Mouse (Mus musculus) heart, embryonic 13.5 days (tissue): Measurements from ENCODE around the gene Lekr1. TPM values are rescaled to one million over a fixed set of nuclear protein-coding genes. Genes with fewer than 3 reads are reported as not detected.

ENCODE experiments used
- ATAC-seq: fragments of 200-750 bp; cut with Nextera tagmentation; 2 replicates; pipeline ENCODE4 v1.8.0; 2017; ENCODE audit warnings: moderate TSS enrichment; ENCODE audit not compliant: insufficient number of reproducible peaks, low FRiP score, low TSS enrichment; ENCODE audit errors: extremely low read depth
- H3K27ac ChIP-seq: fragments of 300-500 bp; sonication (generic); replicated peaks from 2 replicates; pipeline ENCODE4 v1.5.1; 2015; ENCODE audit warnings: moderate library complexity, mild to moderate bottlenecking, inconsistent platforms
- H3K27me3 ChIP-seq: fragments of 300-500 bp; sonication (generic); replicated peaks from 2 replicates; pipeline ENCODE4 v1.6.1; 2015; ENCODE audit warnings: mild to moderate bottlenecking, inconsistent platforms
- H3K36me3 ChIP-seq: fragments of 300-500 bp; sonication (generic); 2 replicates; pipeline ENCODE4 v1.6.1; 2015; ENCODE audit warnings: mild to moderate bottlenecking, inconsistent platforms
- H3K4me1 ChIP-seq: fragments of 300-500 bp; sonication (generic); 2 replicates; pipeline ENCODE4 v1.6.1; 2015; ENCODE audit warnings: inconsistent platforms
- H3K4me2 ChIP-seq: fragments of 300-500 bp; sonication (generic); 2 replicates; pipeline ENCODE4 v1.6.1; 2015; ENCODE audit warnings: inconsistent platforms, mild to moderate bottlenecking, moderate library complexity
- H3K4me3 ChIP-seq: fragments of 300-500 bp; sonication (generic); 2 replicates; pipeline ENCODE4 v1.5.1; 2015; ENCODE audit warnings: moderate library complexity, mild to moderate bottlenecking, inconsistent platforms
- H3K9ac ChIP-seq: fragments of 300-500 bp; sonication (generic); 2 replicates; pipeline ENCODE4 v1.6.1; 2015; ENCODE audit warnings: inconsistent platforms, mild to moderate bottlenecking, moderate library complexity
- H3K9me3 ChIP-seq: fragments of 300-500 bp; sonication (generic); 2 replicates; pipeline ENCODE4 v1.6.1; 2016; ENCODE audit warnings: inconsistent platforms
- WGBS: fragments of 180-500 bp; shearing (Covaris S2); methylation state at CpG from one replicate; pipeline ENCODE4 v1.1.7; 2015; ENCODE audit warnings: mixed read lengths; 5-methylcytosine and 5-hydroxymethylcytosine counted together
- polyA plus RNA-seq: library from polyadenylated mRNA; unstranded; fragments of >200 nt; fragmentation: Nextera tagmentation; extraction: Ambion mirVana; gene quantifications from 2 replicates; pipeline ENCODE4 v1.2.1, GENCODE M21; 2015

Lekr1 gene
- polyA plus RNA-seq, 1 experiment from 2014 or later: 6.6 TPM

GRCm38 (mm10) chr3:65690850-65691249, 24.8 kb downstream of the Lekr1 start:
- Histone ChIP-seq H3K9ac (no peak overlapping the region), H3K4me2 (no peak overlapping the region), H3K36me3 (no peaks in the 10 kb centered on the region), H3K27ac (no peak overlapping the region), H3K27me3 (no peaks in the 10 kb centered on the region), H3K9me3 (no peaks in the 10 kb centered on the region), H3K4me3 (no peak overlapping the region), H3K4me1 (peaks cover 7% of the 10 kb centered on the region)
- WGBS: 89% methylated on average over 2 of the region's 2 CpGs
- ATAC-seq: no peak

DNA sequence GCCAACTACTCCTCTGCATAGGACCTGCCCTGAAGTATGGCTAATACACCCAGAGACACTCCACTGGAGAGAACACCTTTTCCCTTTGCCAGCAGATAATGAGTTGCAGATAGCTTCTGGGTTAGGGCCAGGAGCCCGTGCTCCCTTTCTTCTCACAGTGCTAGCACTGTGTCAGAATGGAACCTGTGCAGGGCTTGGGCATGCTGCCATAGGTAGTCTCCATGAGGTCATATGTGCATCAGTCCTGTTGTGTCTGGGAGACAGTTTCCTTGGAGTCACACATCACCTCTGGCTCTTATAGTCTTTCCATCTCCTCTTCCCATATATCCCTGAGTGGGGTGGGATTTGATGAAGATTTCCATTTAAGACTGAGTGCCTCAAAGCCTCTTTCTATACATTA, 33.7 kb downstream of the Lekr1 start:
- Histone ChIP-seq H3K36me3 (no peaks in the 10 kb centered on the region), H3K27me3 (no peaks in the 10 kb centered on the region), H3K9me3 (no peaks in the 10 kb centered on the region), H3K4me1 (no peaks in the 10 kb centered on the region), H3K4me2 (no peak overlapping the region), H3K4me3 (no peak overlapping the region), H3K9ac (no peak overlapping the region), H3K27ac (no peak overlapping the region)
- no peak for ATAC-seq
- 62% methylated on average over 1 of the region's 1 CpGs for WGBS

DNA sequence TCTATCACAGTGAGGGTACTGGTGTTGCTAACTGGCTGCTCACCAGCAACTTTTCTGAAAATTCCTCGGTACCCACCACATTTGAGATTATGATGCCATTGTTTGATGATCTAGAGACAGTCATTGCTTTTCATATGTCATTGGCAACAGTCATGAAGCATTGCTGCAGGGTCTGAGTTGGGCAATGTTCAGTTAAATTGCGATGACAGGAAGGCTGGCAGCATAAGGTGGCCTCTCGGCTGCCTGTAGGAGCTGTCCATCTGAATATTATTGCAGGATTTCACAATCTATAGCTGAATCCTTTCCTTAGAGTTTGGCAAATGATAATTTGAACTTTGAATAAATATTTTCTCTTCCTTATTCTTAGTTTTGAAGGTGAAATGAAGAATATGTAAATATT, 48.3 kb downstream of the Lekr1 start:
- no peaks in the 10 kb centered on the region for H3K4me1 ChIP-seq
- no peak overlapping the region for H3K9ac ChIP-seq
- ATAC-seq: no peak
- whole genome bisulfite sequencing: 67% methylated on average over 3 of the region's 3 CpGs
- H3K27ac ChIP-seq: no peak overlapping the region
- no peaks in the 10 kb centered on the region for H3K27me3 ChIP-seq
- H3K36me3 ChIP-seq: no peaks in the 10 kb centered on the region
- no peak overlapping the region for H3K4me3 ChIP-seq
- H3K4me2 ChIP-seq: no peak overlapping the region
- no peaks in the 10 kb centered on the region for H3K9me3 ChIP-seq

GRCm38 (mm10) chr3:65717406-65717805, 51.4 kb downstream of the Lekr1 start:
- 65% methylated on average over 2 of the region's 2 CpGs for WGBS
- Histone ChIP-seq H3K9me3 (no peaks in the 10 kb centered on the region), H3K4me1 (no peaks in the 10 kb centered on the region), H3K4me2 (no peak overlapping the region), H3K27ac (no peak overlapping the region), H3K9ac (no peak overlapping the region), H3K36me3 (no peaks in the 10 kb centered on the region), H3K27me3 (no peaks in the 10 kb centered on the region), H3K4me3 (no peak overlapping the region)
- no peak for ATAC-seq

DNA sequence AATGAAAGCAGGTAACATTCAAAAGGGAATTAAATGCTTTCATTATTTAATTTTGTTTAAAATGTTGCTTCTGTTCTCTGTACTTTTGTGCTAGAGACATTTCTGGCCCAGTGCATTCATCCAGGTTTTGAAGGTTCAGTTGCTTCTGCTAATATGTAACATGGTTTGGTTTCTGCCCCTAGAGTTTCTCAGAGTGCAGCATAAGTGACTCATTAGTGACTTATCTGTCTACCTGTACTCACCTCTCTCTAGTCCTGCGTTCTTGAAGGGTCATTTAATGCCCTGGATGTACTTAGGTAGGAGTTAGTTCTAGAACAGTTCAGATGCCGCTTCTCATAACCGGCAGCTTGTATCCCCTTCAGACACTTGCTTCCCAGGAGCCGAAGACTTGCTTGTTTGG, 56.9 kb downstream of the Lekr1 start:
- Histone ChIP-seq H3K36me3 (no peaks in the 10 kb centered on the region), H3K4me2 (no peak overlapping the region), H3K9ac (no peak overlapping the region), H3K27me3 (no peaks in the 10 kb centered on the region), H3K4me3 (no peak overlapping the region), H3K9me3 (no peaks in the 10 kb centered on the region), H3K27ac (no peak overlapping the region), H3K4me1 (no peaks in the 10 kb centered on the region)
- ATAC-seq: no peak
- 74% methylated on average over 4 of the region's 4 CpGs for WGBS

DNA sequence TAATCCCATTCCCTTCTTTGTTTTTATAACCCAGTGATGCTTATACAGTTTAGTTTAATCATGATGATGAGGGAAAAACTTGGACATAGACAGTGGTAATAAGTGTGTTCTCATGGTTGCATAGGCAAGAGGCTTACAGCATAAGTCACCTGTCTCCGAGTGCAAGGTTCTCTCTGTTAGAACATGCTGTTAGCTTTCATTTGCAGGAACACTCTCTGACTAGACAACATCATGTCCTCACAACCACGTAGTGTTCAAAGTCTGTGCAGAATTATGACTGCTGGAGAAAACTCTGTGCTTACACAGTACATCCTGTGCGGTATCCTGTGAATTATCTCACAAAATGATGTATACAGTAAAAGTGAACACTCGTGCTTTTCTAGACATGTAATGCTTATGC, 57.6 kb downstream of the Lekr1 start:
- H3K4me2 ChIP-seq: no peak overlapping the region
- no peaks in the 10 kb centered on the region for H3K4me1 ChIP-seq
- no peak overlapping the region for H3K4me3 ChIP-seq
- H3K27ac ChIP-seq: no peak overlapping the region
- H3K9me3 ChIP-seq: no peaks in the 10 kb centered on the region
- 75% methylated on average over 4 of the region's 4 CpGs for WGBS
- no peak overlapping the region for H3K9ac ChIP-seq
- no peaks in the 10 kb centered on the region for H3K36me3 ChIP-seq
- H3K27me3 ChIP-seq: no peaks in the 10 kb centered on the region
- no peak for ATAC-seq

DNA sequence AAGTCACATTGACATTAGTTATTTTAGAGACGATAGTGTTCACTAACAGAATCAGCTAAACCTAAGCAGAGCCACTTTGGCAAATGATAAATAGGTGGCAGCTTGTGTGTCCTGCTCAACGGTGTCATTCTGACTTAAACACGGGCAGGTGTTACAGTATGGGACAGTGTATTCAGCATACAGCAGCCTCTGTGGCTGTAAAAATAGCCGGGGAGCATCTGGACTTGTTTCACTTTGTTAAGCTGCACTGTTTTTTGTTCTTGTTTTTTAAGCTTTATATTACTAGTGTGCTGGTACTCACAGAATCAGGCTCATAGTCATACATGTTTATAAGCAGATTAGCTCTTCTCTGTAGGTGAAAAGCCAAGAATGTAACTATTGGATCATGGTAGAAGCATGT, 71.8 kb downstream of the Lekr1 start:
- H3K27ac ChIP-seq: no peak overlapping the region
- no peaks in the 10 kb centered on the region for H3K9me3 ChIP-seq
- WGBS: 59% methylated on average over 4 of the region's 4 CpGs
- no peak overlapping the region for H3K9ac ChIP-seq
- no peaks in the 10 kb centered on the region for H3K36me3 ChIP-seq
- ATAC-seq: no peak
- no peak overlapping the region for H3K4me2 ChIP-seq
- H3K4me3 ChIP-seq: no peak overlapping the region
- no peaks in the 10 kb centered on the region for H3K27me3 ChIP-seq
- H3K4me1 ChIP-seq: no peaks in the 10 kb centered on the region

DNA sequence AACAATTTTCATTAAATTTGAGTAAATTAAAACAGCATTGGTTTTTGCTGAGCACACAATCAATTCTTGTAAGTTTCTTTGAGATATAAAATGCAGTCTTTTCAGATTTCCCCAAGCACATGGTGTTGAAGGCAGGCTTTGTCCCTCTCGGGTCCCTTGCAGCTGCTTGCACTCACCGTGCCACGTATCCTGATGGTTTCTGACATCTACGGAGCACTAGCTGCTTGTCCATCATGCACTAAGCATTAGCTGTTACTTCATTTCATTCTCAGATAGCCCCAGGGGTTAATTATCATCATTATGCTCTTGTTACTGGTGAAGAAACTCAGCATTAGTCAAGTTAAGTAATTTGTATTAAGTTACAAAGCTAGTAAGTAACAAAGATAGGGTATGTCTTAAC, 78.9 kb downstream of the Lekr1 start:
- no peaks in the 10 kb centered on the region for H3K9me3 ChIP-seq
- no peaks in the 10 kb centered on the region for H3K4me1 ChIP-seq
- H3K4me3 ChIP-seq: no peak overlapping the region
- H3K27me3 ChIP-seq: no peaks in the 10 kb centered on the region
- H3K4me2 ChIP-seq: no peak overlapping the region
- H3K36me3 ChIP-seq: no peaks in the 10 kb centered on the region
- ATAC-seq: no peak
- no peak overlapping the region for H3K27ac ChIP-seq
- WGBS: 53% methylated on average over 4 of the region's 4 CpGs
- H3K9ac ChIP-seq: no peak overlapping the region

- Histone ChIP-seq H3K4me2 (no peak overlapping the region), H3K9me3 (no peaks in the 10 kb centered on the region), H3K36me3 (no peaks in the 10 kb centered on the region), H3K4me1 (peaks cover 5% of the 10 kb centered on the region; the same call in 1 of the 2 replicates), H3K4me3 (no peak overlapping the region), H3K9ac (no peak overlapping the region), H3K27ac (no peak overlapping the region), H3K27me3 (no peaks in the 10 kb centered on the region)
- WGBS: 75% methylated on average over 20 of the region's 20 CpGs
- ATAC-seq: no peak
Measured at GRCm38 (mm10) chr3:65764511-65765508, 98.8 kb downstream of the Lekr1 start.

GRCm38 (mm10) chr3:65766387-65766786, 100.4 kb downstream of the Lekr1 start:
- Histone ChIP-seq H3K27me3 (no peaks in the 10 kb centered on the region), H3K4me2 (no peak overlapping the region), H3K4me3 (no peak overlapping the region), H3K36me3 (no peaks in the 10 kb centered on the region), H3K9ac (no peak overlapping the region), H3K4me1 (peaks cover 5% of the 10 kb centered on the region; the same call in 1 of the 2 replicates), H3K9me3 (no peaks in the 10 kb centered on the region), H3K27ac (no peak overlapping the region)
- no peak for ATAC-seq

DNA sequence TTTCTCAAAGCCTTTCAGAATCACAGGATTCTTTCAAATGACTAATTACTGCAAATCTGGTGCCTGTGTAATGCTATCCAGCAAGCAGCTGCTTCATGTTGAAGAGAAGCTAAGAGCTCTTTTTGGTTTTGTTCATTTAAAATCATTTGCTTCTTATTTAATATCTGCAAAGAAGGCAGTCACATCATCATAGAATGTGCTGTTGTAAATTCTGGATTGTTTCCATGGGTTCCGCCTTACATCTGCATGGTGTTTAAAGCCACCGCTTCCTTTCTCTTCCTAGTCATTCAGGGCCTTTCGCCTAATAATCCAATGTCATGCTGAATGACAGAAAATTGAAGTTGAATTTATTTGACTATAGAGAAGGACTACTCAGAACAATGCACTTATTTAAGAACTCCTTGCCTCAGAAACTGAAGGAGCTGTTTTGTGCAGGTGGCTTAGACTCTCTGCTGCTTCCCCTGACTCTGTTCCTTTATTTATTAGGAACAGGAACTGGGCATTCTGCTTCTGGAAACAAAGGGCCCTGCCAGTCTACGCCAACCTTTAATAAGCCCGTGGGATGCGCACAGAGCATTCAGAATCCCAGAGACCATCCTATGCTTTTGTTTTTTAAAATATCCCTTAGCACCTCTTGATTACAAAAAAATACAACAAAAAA, 101.3 kb downstream of the Lekr1 start:
- no peak overlapping the region for H3K4me2 ChIP-seq
- 83% methylated on average over 6 of the region's 6 CpGs for WGBS
- no peaks in the 10 kb centered on the region for H3K9me3 ChIP-seq
- no peaks in the 10 kb centered on the region for H3K36me3 ChIP-seq
- H3K27ac ChIP-seq: no peak overlapping the region
- no peak overlapping the region for H3K4me3 ChIP-seq
- no peaks in the 10 kb centered on the region for H3K27me3 ChIP-seq
- no peak overlapping the region for H3K9ac ChIP-seq
- ATAC-seq: no peak
- peaks cover 5% of the 10 kb centered on the region; the same call in 1 of the 2 replicates for H3K4me1 ChIP-seq
